Mouse (Mus musculus) neural tube, embryonic 15.5 days (tissue): ENCODE measurements around the gene Tnfsf14. TPM values are rescaled to one million over a fixed set of nuclear protein-coding genes. Genes with fewer than 3 reads are reported as not detected.

Experiments
- ATAC-seq: fragments of 200-750 bp; cut with Nextera tagmentation; 2 replicates; pipeline ENCODE4 v1.8.0; 2017; ENCODE audit warnings: mild to moderate bottlenecking, moderate TSS enrichment, moderate library complexity; ENCODE audit not compliant: low FRiP score
- H3K27ac ChIP-seq: fragments of 300-500 bp; sonication (generic); replicated peaks from 2 replicates; pipeline ENCODE4 v1.5.1; 2015; ENCODE audit warnings: mild to moderate bottlenecking, inconsistent platforms
- H3K27me3 ChIP-seq: fragments of 300-500 bp; sonication (generic); replicated peaks from 2 replicates; pipeline ENCODE4 v1.6.1; 2015; ENCODE audit warnings: inconsistent platforms
- H3K36me3 ChIP-seq: fragments of 300-500 bp; sonication (generic); 2 replicates; pipeline ENCODE4 v1.6.1; 2015; ENCODE audit warnings: inconsistent platforms
- H3K4me1 ChIP-seq: fragments of 300-500 bp; sonication (generic); 2 replicates; pipeline ENCODE4 v1.6.1; 2015; ENCODE audit warnings: inconsistent platforms
- H3K4me2 ChIP-seq: fragments of 300-500 bp; sonication (generic); 2 replicates; pipeline ENCODE4 v1.6.1; 2015; ENCODE audit warnings: inconsistent platforms, mild to moderate bottlenecking, moderate library complexity
- H3K4me3 ChIP-seq: fragments of 300-500 bp; sonication (generic); replicated peaks from 2 replicates; pipeline ENCODE4 v1.5.1; 2015; ENCODE audit warnings: mild to moderate bottlenecking, inconsistent platforms
- H3K9ac ChIP-seq: fragments of 300-500 bp; sonication (generic); replicated peaks from 2 replicates; pipeline ENCODE4 v1.6.1; 2015; ENCODE audit warnings: mild to moderate bottlenecking, inconsistent platforms
- H3K9me3 ChIP-seq: fragments of 300-500 bp; sonication (generic); replicated peaks from 2 replicates; pipeline ENCODE4 v1.6.1; 2016; ENCODE audit warnings: inconsistent platforms
- WGBS: fragments of 180-500 bp; shearing (Covaris S2); methylation state at CpG from one replicate; pipeline ENCODE4 v1.1.7; 2015; ENCODE audit warnings: mixed read lengths; 5-methylcytosine and 5-hydroxymethylcytosine counted together
- polyA plus RNA-seq: library from polyadenylated mRNA; unstranded; fragments of >200 nt; fragmentation: Nextera tagmentation; extraction: Ambion mirVana; gene quantifications from 2 replicates; pipeline ENCODE4 v1.2.1, GENCODE M21; 2015

The Tnfsf14 gene
- polyA plus RNA-seq, 1 experiment from 2014 or later: not detected

GRCm38 (mm10) chr17:57227468-57227867 is 33.5 kb upstream of the Tnfsf14 start:
- no peak for ATAC-seq
- Histone ChIP-seq H3K27ac (no peak overlapping the region), H3K9me3 (no peaks in the 10 kb centered on the region), H3K9ac (no peak overlapping the region), H3K4me2 (no peak overlapping the region), H3K27me3 (no peaks in the 10 kb centered on the region; the same call in 1 of the 2 replicates), H3K4me3 (no peak overlapping the region), H3K4me1 (no peaks in the 10 kb centered on the region), H3K36me3 (no peaks in the 10 kb centered on the region)
- 82% methylated on average over 2 of the region's 2 CpGs for WGBS

- no peak for ATAC-seq
- Histone ChIP-seq H3K27ac (no peak overlapping the region), H3K4me2 (no peak overlapping the region), H3K27me3 (no peaks in the 10 kb centered on the region; the same call in 1 of the 2 replicates), H3K4me1 (no peaks in the 10 kb centered on the region), H3K4me3 (no peak overlapping the region), H3K9me3 (no peaks in the 10 kb centered on the region), H3K9ac (no peak overlapping the region), H3K36me3 (no peaks in the 10 kb centered on the region)
- 76% methylated on average over 9 of the region's 9 CpGs for WGBS
These were observed 29.3 kb upstream of the Tnfsf14 start for GRCm38 (mm10) chr17:57223313-57223712.

GRCm38 (mm10) chr17:57221911-57222310 is 27.9 kb upstream of the Tnfsf14 start:
- ATAC-seq: no peak
- no peaks in the 10 kb centered on the region for H3K36me3 ChIP-seq
- no peaks in the 10 kb centered on the region for H3K9me3 ChIP-seq
- H3K4me3 ChIP-seq: no peak overlapping the region
- no peak overlapping the region for H3K4me2 ChIP-seq
- H3K27me3 ChIP-seq: no peaks in the 10 kb centered on the region; the same call in 1 of the 2 replicates
- WGBS: 86% methylated on average over 4 of the region's 4 CpGs
- no peak overlapping the region for H3K9ac ChIP-seq
- no peak overlapping the region for H3K27ac ChIP-seq
- H3K4me1 ChIP-seq: no peaks in the 10 kb centered on the region

GRCm38 (mm10) chr17:57219884-57220207 is 25.9 kb upstream of the Tnfsf14 start:
- H3K4me1 ChIP-seq: peaks cover 2% of the 10 kb centered on the region; the same call in 1 of the 2 replicates
- H3K27me3 ChIP-seq: no peaks in the 10 kb centered on the region; the same call in 1 of the 2 replicates
- H3K9me3 ChIP-seq: no peaks in the 10 kb centered on the region
- no peak overlapping the region for H3K9ac ChIP-seq
- H3K36me3 ChIP-seq: no peaks in the 10 kb centered on the region
- H3K4me2 ChIP-seq: no peak overlapping the region
- no peak overlapping the region for H3K27ac ChIP-seq
- no peak for ATAC-seq
- 21% methylated on average over 3 of the region's 3 CpGs for WGBS
- no peak overlapping the region for H3K4me3 ChIP-seq

GRCm38 (mm10) chr17:57219167-57219883 is 25.3 kb upstream of the Tnfsf14 start:
- peaks cover 4% of the 10 kb centered on the region; the same call in 1 of the 2 replicates for H3K4me1 ChIP-seq
- no peak overlapping the region for H3K9ac ChIP-seq
- ATAC-seq: no peak
- no peaks in the 10 kb centered on the region for H3K9me3 ChIP-seq
- 27% methylated on average over 11 of the region's 11 CpGs for WGBS
- H3K27ac ChIP-seq: no peak overlapping the region
- H3K4me3 ChIP-seq: no peak overlapping the region
- H3K4me2 ChIP-seq: no peak overlapping the region
- H3K36me3 ChIP-seq: no peaks in the 10 kb centered on the region
- H3K27me3 ChIP-seq: no peaks in the 10 kb centered on the region; the same call in 1 of the 2 replicates

- no peak overlapping the region for H3K4me3 ChIP-seq
- peaks cover 4% of the 10 kb centered on the region; the same call in 1 of the 2 replicates for H3K4me1 ChIP-seq
- no peak overlapping the region for H3K27ac ChIP-seq
- ATAC-seq: no peak
- H3K36me3 ChIP-seq: no peaks in the 10 kb centered on the region
- H3K27me3 ChIP-seq: no peaks in the 10 kb centered on the region
- H3K9me3 ChIP-seq: no peaks in the 10 kb centered on the region
- H3K4me2 ChIP-seq: no peak overlapping the region
- 79% methylated on average over 12 of the region's 12 CpGs for WGBS
- H3K9ac ChIP-seq: no peak overlapping the region
These were observed 24.4 kb upstream of the Tnfsf14 start for GRCm38 (mm10) chr17:57218335-57218900.

GRCm38 (mm10) chr17:57214676-57215387 is 20.9 kb upstream of the Tnfsf14 start:
- H3K4me1 ChIP-seq: peaks cover 4% of the 10 kb centered on the region; the same call in 1 of the 2 replicates
- ATAC-seq: peak; percentile 90
- peak overlapping the region; percentile 34 for H3K4me2 ChIP-seq
- no peak overlapping the region for H3K4me3 ChIP-seq
- no peaks in the 10 kb centered on the region for H3K9me3 ChIP-seq
- H3K9ac ChIP-seq: no peak overlapping the region; the same call in 1 of the 2 replicates
- H3K27me3 ChIP-seq: no peaks in the 10 kb centered on the region
- H3K36me3 ChIP-seq: no peaks in the 10 kb centered on the region
- no peak overlapping the region; the same call in 1 of the 2 replicates for H3K27ac ChIP-seq
- WGBS: 52% methylated on average over 13 of the region's 13 CpGs

- ATAC-seq: no peak
- H3K27ac ChIP-seq: no peak overlapping the region
- 66% methylated on average over 9 of the region's 9 CpGs for WGBS
These were observed 17.5 kb upstream of the Tnfsf14 start for GRCm38 (mm10) chr17:57211501-57211900.

GRCm38 (mm10) chr17:57209330-57209729 is 15.4 kb upstream of the Tnfsf14 start:
- Histone ChIP-seq H3K9me3 (no peaks in the 10 kb centered on the region), H3K4me1 (no peaks in the 10 kb centered on the region), H3K4me3 (no peak overlapping the region), H3K36me3 (no peaks in the 10 kb centered on the region), H3K27me3 (no peaks in the 10 kb centered on the region), H3K27ac (no peak overlapping the region), H3K9ac (no peak overlapping the region), H3K4me2 (no peak overlapping the region)
- 81% methylated on average over 4 of the region's 4 CpGs for WGBS
- no peak for ATAC-seq

More at GRCm38 (mm10) chr17:57211501-57211900, 17.5 kb upstream of the Tnfsf14 start:
- no peak overlapping the region for H3K4me2 ChIP-seq
- no peak overlapping the region for H3K9ac ChIP-seq
- H3K36me3 ChIP-seq: no peaks in the 10 kb centered on the region
- H3K27me3 ChIP-seq: no peaks in the 10 kb centered on the region
- H3K4me3 ChIP-seq: no peak overlapping the region
- peaks cover 4% of the 10 kb centered on the region; the same call in 1 of the 2 replicates for H3K4me1 ChIP-seq
- H3K9me3 ChIP-seq: no peaks in the 10 kb centered on the region

- H3K36me3 ChIP-seq: no peaks in the 10 kb centered on the region
- H3K4me3 ChIP-seq: no peak overlapping the region
- H3K4me1 ChIP-seq: no peaks in the 10 kb centered on the region
- ATAC-seq: no peak
- no peak overlapping the region for H3K4me2 ChIP-seq
- no peak overlapping the region for H3K27ac ChIP-seq
- no peaks in the 10 kb centered on the region for H3K27me3 ChIP-seq
- H3K9ac ChIP-seq: no peak overlapping the region
- H3K9me3 ChIP-seq: no peaks in the 10 kb centered on the region
- 94% methylated on average over 3 of the region's 3 CpGs for WGBS
These were observed 14.0 kb upstream of the Tnfsf14 start for GRCm38 (mm10) chr17:57207938-57208337.

- Histone ChIP-seq H3K9me3 (no peaks in the 10 kb centered on the region), H3K27me3 (no peaks in the 10 kb centered on the region), H3K4me3 (no peak overlapping the region), H3K9ac (no peak overlapping the region), H3K36me3 (no peaks in the 10 kb centered on the region), H3K27ac (no peak overlapping the region), H3K4me2 (no peak overlapping the region), H3K4me1 (no peaks in the 10 kb centered on the region)
- WGBS: 84% methylated on average over 10 of the region's 10 CpGs
- no peak for ATAC-seq
These were observed 8.1 kb upstream of the Tnfsf14 start for GRCm38 (mm10) chr17:57201841-57202724.
